In the genomic region with DNA sequence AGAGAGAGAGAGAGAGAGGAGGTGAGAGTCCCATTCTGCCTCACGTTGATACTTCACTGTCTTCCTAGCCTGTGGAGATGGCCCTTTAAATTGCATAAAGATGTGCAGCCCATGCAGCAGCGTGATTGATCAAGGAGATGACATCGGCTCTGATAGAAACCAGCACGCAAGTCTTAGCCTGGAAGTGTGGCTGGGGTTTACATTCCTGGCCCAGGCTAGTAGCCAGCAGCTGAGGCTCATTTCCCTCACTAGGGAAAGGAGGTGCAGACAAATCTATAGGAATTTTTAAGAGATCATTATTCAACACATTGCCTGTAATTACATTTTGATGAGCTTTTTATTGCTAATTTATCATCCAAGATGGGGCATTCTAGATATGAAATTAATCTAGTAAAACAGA, we compare ENCODE assay signal across 16 mouse cellular contexts.
"Had no signal": no experiment of that assay in that cellular context is flagged by ENCODE, and none has a peak within 500 bp of the region (broad histone marks: within the 10 kb centered on the region; RNA-seq: fewer than 3 reads in every experiment).

No protein-coding gene starts in this region.

- H3K4me2 ChIP-seq: limb, embryonic 13.5 days; liver, embryonic 13.5 days; lung, embryonic 15.5 days; midbrain, embryonic 13.5 days; neural tube, embryonic 12.5 days had no signal

- H3K27ac ChIP-seq: limb, embryonic 13.5 days; liver, embryonic 13.5 days; lung, embryonic 15.5 days; macrophage; midbrain, embryonic 10.5 days; midbrain, embryonic 13.5 days; neural tube, embryonic 12.5 days had no signal

- ATAC-seq: intestine, embryonic 16.5 days; midbrain, embryonic 13.5 days had no signal

- H3K9ac ChIP-seq: limb, embryonic 13.5 days; liver, embryonic 13.5 days; lung, embryonic 15.5 days; midbrain, embryonic 13.5 days; neural tube, embryonic 12.5 days had no signal

- H3K27me3 ChIP-seq: liver, embryonic 13.5 days; neural tube, embryonic 12.5 days had no signal

- DNase-seq: kidney, adult 18-20 months; kidney, adult 9 months; kidney, postnatal 14 days; kidney, postnatal 4 days; left cerebral cortex, postnatal 4 days; liver, embryonic 13.5 days; retina, postnatal 1 day; thymus, adult 18-20 months; thymus, postnatal 36 days had no signal

- H3K4me3 ChIP-seq: limb, embryonic 13.5 days; liver, embryonic 13.5 days; lung, embryonic 15.5 days; midbrain, embryonic 10.5 days; midbrain, embryonic 13.5 days; neural tube, embryonic 12.5 days had no signal

- H3K9me3 ChIP-seq: limb, embryonic 13.5 days; liver, embryonic 13.5 days; lung, embryonic 15.5 days; midbrain, embryonic 10.5 days; midbrain, embryonic 13.5 days; neural tube, embryonic 12.5 days had no signal

- H3K4me1 ChIP-seq: liver, embryonic 13.5 days; lung, embryonic 15.5 days; neural tube, embryonic 12.5 days had no signal

- H3K36me3 ChIP-seq: limb, embryonic 13.5 days; liver, embryonic 13.5 days; lung, embryonic 15.5 days; midbrain, embryonic 10.5 days; midbrain, embryonic 13.5 days; neural tube, embryonic 12.5 days had no signal
